Mouse (Mus musculus): ENCODE data around the gene Adh6b.
"Not testable (repeated sequence)": the region's sequence is repeated elsewhere in the genome, so short reads cannot be mapped to it uniquely, and the experiment has no call there.

Gene Adh6b

DNA sequence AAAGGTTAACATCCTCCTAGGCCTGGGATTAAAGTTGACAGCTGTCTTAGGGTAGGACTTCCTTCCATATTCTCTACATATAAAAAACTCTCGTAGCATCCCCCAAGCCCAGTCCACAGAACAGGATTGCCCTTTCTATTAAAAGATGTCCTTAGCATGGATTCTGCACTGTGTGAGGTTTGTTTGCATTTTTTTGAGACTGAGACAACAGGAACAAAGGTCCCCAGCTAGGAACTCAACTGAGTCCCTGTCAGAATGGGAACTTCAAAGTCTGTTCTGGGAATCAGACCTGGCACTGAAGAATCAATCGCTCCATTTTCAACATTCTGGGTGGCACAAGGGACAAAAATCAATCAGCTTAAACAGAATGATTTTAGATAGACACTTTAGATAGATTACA, 21.3 kb downstream of the Adh6b start:
- DNase-seq (ENCODE audit: low read depth): no peak

GRCm38 (mm10) chr3:138366181-138366580, 24.6 kb downstream of the Adh6b start:
- DNase-seq (ENCODE audit: low read depth): no peak

- no peak for DNase-seq (ENCODE audit: low read depth)
These were observed 28.0 kb downstream of the Adh6b start for GRCm38 (mm10) chr3:138369546-138369945.

GRCm38 (mm10) chr3:138370289-138370688, 28.7 kb downstream of the Adh6b start:
- not testable (repeated sequence) for DNase-seq (ENCODE audit: low read depth)

- no peak for DNase-seq (ENCODE audit: low read depth)
These were observed 32.3 kb downstream of the Adh6b start for GRCm38 (mm10) chr3:138373920-138374319.

- no peak for DNase-seq (ENCODE audit: low read depth)
These were observed 33.6 kb downstream of the Adh6b start for GRCm38 (mm10) chr3:138375148-138375547.

GRCm38 (mm10) chr3:138381133-138381532, 39.6 kb downstream of the Adh6b start:
- DNase-seq (ENCODE audit: low read depth): no peak

DNA sequence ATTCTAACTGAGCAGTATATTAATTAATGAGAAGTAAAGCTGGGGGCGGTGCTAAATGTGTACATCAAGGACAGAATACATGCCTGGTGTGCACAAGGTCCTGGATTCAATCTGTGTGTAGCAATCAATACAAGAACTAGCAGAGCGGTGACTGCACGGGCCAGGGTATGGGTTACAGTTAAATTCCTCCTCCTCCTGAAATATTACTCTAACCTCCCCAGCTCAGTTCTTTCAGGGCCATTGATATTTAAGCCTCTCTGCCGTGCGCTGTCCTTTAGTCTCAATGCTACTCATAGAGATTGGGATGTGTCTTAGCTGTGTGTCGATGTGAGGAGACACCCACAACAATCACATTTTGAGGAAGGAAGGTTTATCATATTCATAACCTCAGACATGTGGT, 45.6 kb downstream of the Adh6b start:
- DNase-seq (ENCODE audit: low read depth): no peak

- DNase-seq (ENCODE audit: low read depth): no peak
These were observed 63.3 kb downstream of the Adh6b start for GRCm38 (mm10) chr3:138404872-138405271.

- no peak for DNase-seq (ENCODE audit: low read depth)
These were observed 63.8 kb downstream of the Adh6b start for GRCm38 (mm10) chr3:138405341-138405740.

DNA sequence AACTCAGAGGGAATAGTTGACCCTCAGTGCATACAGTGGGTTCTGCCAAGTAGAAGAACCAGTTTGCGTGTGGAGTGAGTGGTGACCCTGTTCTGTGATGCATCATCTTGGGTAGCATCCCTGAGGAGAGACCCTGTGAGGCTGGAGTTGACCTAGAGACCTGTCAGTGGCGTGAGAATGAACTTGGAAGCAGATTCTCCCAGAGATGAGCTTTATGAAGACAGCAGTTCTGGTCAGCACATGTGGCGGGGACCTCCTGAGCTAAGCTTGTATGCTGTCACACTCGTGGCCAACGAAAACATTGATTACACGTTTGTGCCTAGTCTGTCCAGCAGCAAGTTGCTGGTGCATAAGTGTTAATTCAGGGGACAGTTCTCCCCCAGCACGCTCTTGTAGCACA, 64.3 kb downstream of the Adh6b start:
- no peak for DNase-seq (ENCODE audit: low read depth)

- DNase-seq (ENCODE audit: low read depth): no peak
These were observed 66.3 kb downstream of the Adh6b start for GRCm38 (mm10) chr3:138407920-138408319.
